Mouse (Mus musculus): ENCODE results near the gene Rgs14.

Gene Rgs14

DNA sequence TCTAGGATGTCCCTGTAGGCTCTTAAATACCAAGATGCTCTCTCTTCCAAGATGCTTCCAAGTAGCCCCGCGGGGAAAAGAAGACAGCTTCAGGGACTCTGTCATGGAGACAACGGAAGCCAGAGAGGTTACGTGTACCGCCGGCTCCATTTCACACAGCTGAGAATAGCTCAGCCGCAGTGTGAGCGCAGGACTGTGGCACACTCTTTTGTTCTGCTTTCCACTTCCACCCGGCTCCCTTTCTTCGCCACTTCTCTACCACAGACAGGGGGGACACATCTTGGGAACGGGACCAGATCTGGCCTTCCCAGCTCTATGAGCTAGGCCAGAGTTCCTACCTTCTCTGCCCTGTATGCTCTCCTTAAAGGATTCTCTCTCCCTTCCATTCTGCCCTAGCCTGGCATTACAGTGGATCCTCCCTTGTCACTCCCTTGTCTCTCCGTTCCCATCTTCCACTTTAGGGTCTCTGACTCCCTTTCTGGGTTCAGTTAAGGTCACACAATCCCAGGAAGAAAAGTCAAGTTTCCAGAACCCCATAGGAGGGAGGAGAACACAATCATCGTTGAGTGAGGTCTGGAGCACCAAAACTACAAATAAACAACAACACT is 36.4 kb downstream of the Rgs14 start:
- DNase-seq = no peak

- DNase-seq = no peak
Observed at GRCm38 (mm10) chr13:55407341-55407740, 37.8 kb downstream of the Rgs14 start.

GRCm38 (mm10) chr13:55408546-55409120 is 39.1 kb downstream of the Rgs14 start:
- DNase-seq = no peak

GRCm38 (mm10) chr13:55411826-55412225 is 42.3 kb downstream of the Rgs14 start:
- DNase-seq = no peak

DNA sequence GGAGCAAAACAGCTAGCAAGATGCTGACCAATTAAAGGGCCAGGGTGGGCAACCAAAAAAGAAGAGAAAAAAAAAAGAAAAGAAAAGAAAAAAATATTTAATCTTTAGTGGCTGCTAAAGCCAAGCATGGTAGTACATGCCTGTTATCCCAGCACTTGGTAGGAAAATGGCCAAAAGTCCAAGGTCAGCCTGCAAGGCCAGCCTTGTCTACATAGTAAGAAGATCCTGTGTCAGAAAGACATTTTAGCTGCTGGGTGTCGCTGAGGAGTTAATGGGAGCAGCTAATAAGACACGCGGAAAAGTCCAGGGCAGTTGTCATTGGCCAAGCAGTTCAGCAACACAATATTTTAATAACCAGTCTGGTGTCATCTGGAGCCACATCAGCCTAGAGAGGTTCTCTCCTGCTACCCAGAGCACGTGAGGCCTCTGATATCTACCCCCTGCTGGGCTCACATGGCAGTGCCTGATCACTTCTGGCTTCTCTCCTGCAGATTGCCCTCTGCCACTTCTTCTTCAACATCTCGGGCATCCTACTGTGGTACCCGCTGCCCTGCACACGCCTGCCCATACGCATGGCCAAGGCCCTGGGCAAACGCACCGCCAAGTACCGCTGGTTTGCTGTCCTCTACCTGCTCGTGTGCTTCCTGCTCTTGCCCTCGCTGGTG is 43.2 kb downstream of the Rgs14 start:
- DNase-seq = no peak

- DNase-seq = no peak
Observed at GRCm38 (mm10) chr13:55413333-55413732, 43.8 kb downstream of the Rgs14 start.

GRCm38 (mm10) chr13:55414743-55415380 is 45.3 kb downstream of the Rgs14 start, which contains the start of gene Pfn3:
Gene Pfn3 (minus strand): TSS chr13:55415232.
- peak; percentile 77 for DNase-seq

- DNase-seq = peak; percentile 94
Observed at GRCm38 (mm10) chr13:55418004-55418403, 48.5 kb downstream of the Rgs14 start.

GRCm38 (mm10) chr13:55419142-55419541 is 49.6 kb downstream of the Rgs14 start:
- DNase-seq = no peak

DNA sequence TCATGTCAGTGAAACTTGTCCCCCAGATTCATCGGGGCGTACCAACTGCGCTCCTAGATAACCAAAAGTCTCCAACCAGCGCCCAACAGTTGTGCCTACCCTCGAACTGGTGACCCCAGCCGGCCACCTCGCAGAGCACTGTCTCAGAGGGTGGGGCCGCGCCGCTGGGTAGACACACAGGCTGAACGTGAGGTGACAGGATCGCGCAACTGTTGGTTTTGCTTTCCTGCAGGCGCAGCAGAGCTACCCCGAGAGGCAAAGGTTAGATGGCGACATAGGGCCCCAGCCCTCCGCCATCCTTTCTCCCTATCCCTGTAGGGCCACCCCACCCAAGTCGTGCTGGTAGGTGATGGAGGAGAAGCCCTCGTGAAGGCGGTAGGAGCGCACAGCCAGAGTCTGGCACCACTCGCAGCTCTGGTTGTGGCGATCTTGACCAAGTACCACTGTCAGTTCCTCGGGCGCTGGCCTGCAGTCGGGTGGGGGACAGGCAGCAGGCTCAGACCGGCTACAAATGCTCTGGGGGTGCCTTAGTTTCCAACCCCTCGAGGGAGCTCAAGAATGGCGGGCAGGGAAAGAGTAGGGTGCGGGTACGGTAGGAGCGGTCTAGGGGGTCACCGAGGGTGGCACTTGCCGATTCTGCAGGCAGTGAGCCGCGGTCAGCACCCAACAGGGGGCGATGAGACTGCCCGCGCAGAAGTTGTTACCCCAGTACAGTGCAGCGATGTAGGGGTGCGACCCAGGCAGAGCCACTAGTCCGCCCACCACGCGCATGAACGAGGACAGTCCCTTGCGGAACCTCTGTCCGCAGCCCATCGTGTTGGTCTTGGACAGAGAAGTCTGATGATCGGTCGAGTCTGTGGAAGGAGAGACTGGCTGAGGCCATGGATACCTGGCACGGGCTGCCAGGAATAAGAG is 50.7 kb downstream of the Rgs14 start:
- peak; percentile 16 for DNase-seq

DNA sequence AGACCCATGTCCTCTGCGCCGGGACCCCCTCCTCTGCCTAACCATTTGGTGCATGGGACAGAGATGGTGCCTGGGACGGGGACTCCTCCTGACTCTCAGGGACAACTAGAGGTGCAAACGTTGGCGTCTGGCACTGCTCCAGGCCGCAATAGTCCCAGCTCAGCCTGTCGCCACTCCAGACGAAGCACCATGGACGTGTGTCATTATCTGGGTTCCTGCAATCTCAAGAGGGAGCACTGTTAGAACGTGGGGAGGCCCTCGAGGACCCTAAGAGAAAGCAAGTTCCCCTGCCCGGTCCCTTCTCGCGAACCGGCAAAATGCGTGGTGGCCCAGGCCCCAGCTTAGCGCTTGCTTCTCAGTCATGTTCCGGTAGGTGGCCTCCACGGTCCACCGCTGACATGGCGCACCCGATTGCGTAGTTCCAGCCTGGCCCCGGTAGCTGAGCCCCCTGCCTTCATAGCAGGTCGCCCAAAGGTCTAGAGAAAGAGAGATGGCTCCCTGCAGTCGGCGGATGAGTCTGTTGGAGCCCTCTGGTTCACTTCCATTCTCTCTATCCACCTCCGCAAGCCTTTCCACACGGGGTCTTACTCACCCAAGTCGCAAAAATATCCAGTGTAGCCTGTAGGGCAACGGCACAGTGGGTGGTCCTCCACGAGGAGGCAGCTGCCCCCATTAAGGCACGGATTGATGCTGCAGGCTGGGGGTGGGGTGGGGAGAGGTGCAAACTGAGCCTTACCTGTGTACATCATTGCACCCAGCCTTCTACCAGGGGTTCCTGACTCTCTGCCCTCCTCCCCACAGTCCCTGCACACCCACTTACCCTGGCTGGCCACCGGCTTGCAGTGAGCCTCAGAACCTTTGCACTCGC is 51.6 kb downstream of the Rgs14 start:
- peak; percentile 82 for DNase-seq

GRCm38 (mm10) chr13:55426613-55427012 is 57.1 kb downstream of the Rgs14 start, which contains the start of gene F12:
Gene F12 (minus strand): TSS chr13:55426793.
- no peak for DNase-seq

- DNase-seq = peak; percentile 85
Observed at GRCm38 (mm10) chr13:55429226-55429888, 59.8 kb downstream of the Rgs14 start.

DNA sequence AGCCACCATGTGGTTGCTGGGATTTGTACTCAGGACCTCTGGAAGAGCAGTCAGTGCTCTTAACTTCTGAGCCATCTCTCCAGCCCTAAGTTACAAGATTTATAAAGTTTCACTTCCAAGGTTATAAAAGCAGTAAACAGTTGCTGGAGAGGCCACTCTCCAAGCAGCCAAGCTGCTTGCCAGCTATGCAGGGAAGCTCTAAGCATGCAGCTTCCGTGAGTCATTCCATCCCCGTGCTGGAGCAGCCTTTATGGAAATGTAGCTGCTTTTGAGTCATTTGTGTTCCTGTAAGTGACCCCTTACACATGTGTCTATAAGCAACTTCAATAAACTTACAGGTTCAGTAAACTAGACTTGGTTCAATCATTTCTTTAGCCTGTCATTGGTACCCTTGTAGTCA is 61.0 kb downstream of the Rgs14 start:
- DNase-seq = no peak

DNA sequence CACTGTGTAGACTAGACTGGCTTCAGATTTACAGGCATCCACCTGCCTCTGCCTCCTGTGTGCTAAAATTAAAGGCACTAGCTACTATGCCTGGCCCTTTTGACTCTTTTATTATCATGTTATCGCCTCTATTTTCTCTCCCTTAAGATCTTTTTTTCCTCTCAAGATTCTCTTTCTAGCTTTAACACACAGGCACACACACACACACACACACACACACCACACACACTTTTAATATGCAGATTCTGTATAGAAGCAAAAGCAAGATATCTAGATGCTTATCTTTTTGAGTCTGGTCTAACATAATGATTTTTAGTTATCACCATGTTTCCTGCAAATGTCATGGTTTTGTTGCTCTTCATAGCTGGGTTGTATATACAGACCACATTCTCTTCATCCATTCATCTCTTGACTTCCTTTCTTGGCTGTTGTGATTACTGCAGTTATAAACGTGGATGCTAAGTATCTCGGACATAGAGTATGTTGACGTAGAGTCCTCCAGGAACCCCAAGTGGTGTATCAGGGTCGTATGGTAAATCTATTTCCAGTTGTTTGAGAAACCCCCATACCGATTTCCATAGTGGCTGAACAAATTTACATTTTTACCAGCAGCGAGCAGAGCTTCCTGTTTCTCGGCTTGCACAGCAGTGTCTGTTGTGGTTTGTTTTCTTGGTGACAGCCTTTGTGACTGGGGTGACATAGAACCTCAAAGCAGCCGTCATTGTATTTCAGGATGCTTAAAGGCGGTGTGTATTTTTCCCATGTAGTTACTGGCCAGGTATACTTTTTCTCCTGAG is 62.6 kb downstream of the Rgs14 start:
- DNase-seq = no peak

Measured in lung, postnatal 10 days (tissue).